Mouse (Mus musculus) embryo, embryonic 10.5 days (tissue): ENCODE data around the gene Prkg1.
"Not testable (repeated sequence)": the region's sequence is repeated elsewhere in the genome, so short reads cannot be mapped to it uniquely, and the experiment has no call there.

Experiments
- DNase-seq: peaks from one replicate; pipeline ENCODE4 v3.0.0-alpha.2; 2015; ENCODE audit warnings: low spot score

Gene Prkg1

DNA sequence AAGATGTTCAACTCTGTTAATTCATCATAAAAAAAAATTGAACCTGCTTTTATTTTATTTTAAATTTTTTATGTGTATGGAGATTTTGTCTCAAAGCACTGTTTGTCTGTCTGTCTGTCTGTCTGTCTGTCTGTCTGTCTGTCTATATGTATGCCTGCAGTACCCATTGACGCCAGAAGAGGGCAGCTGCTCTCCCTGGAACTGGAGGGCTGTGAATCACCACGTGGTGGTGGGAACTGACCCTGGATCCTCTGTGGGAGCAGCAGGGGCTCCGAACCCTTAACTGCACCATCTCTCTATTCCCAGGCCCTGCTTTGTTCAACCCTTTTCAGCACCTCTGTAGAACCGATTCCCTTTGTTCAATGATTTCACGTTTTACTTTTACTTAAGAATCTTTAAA, 338.7 kb downstream of the Prkg1 start:
- DNase-seq = no peak

DNA sequence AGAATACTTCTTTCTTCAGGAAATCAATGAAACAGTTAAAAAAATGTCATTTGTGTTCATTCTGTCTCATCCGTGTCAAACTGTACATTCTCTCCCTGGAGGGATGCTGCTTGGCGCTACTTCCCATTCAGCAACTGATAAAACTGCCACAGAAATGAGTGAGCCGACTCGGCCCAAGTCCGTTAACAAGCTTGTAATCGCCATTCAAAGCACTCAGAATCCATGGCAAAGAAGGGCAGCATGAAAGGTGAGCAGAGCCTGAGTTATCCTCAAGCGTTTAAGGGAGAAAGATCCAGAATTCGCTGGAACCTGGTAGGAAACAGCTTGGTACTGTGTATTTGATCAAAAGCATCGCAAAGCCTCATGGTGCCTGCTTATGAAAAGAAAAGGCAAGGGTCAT, 339.6 kb downstream of the Prkg1 start:
- DNase-seq = no peak

DNA sequence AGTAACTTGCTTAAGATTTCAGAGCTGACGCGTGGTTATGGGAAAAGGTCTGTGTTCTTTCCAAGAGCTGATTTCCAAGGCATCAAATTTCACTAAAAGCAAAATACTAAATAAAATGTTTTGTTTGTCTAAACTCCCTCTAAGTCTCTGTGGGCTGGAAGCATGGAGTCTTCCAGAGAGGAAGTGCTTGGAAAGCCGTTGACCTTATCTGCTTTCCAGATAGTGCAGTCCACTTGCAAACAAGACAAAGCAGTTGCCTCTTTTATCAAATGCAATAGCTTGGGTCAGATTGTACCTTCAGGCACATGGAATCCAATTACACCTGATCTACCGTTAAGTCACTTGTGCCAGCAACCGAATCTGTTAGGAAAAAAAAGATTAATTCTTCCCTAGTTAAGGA, 340.5 kb downstream of the Prkg1 start:
- no peak for DNase-seq

DNA sequence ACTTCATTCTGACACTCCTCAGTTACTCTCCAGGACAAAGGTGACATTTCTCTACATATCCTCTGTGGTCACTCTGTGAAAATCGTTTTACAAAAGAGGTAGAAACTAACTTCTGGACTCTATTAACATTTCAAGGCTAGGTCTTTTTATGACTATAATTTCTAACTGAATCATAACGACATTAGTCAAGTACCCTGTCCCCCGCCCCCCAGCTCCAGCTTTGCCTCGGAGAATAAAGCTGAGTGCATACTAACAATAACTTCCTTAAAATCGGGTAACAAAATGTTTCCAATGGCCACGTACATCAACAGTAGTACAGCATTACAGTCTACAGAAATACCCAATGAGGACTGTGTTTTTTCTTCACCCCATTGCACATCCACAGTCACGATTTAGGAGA, 351.3 kb downstream of the Prkg1 start:
- no peak for DNase-seq

DNA sequence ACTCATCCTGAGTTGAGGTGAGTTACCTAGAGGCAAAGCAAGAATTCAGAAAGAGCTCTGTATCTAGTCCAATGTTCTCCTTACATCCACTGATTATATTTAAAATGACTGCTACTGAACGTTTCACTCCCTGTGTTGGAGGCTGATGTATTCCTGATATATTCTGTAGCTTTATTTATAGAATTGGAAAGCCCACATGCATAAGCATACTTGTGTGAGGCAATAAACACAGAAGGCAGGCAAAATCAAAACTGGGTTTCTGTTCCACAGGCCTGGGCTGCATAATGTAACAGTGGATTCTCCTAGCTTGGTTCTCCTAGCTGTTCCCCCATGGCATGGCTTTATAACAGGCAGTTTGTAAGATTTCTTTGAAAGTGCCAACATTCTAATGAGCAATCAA, 368.7 kb downstream of the Prkg1 start:
- DNase-seq = no peak

DNA sequence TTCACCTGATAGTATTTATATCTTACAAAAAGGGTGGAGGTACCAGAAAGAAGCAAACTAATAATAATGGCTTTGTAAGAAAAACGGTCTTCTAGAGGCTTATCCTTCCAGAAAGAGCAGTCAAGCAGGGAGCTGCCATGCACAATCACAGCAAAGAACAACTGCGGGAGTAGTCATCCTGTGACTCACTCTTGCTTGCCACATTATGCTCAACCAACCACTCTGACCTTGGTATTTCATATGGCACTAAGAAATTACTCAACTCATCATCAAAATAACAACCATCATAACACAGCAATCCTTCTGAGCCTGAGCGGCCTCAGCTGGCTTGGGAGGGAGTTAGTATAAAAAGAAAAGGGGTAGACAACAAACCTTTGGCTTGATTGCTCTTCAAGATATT, 379.5 kb downstream of the Prkg1 start:
- no peak for DNase-seq

DNA sequence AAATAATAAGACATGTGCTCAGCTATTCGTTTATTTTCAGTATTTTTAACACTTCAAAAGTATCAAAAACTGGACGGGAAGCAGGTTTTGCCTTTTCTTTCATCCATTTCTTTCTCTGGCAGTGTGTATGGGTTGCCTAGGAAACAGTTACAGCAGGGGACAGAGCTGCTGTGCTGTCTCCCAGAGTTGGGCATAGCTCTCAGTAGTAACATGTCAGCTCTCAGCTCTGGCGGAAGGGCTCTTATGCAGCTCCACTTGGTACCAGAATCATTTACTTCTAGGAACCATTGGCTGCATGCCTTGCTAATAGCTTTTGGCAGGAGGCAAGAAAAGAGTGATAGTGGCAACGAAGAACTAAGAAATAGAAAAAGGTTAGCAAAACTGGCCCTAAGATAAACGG, 381.0 kb downstream of the Prkg1 start:
- no peak for DNase-seq

DNA sequence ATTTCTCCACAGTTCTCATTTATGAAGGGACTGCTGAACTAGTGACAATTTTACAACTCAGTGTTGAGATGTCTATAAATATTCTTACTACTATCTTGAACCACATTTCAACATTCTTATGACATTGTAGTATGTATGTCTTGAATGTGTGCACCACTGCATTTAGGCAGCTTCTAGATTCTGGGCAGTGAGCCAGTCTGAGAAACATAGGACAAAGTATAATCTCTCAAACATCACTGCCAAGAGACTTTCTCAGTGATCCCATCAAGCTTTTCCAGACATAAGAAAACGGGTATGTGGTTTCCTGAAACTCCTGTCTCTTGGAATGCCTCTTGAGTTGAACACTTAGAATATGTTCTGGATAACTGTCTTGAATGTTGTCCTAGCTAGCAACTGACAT, 394.7 kb downstream of the Prkg1 start:
- no peak for DNase-seq

DNA sequence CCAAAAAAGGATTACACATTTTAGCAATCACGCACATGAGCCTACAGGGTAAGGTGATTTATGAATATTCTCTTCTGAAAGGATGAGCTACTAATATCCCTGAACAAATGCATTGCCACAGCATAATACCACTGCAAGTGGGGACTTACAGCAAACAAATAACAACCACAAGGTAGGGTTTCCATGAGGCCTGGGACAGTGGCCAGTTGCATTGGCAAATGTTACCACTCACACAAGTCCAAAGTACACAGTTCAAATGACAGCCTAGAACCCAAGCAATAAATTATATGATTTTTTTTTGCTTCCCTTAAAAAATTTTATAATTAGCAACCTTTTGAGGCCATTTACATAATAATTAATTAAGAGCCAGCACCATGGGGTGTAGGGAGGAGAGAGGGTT, 395.7 kb downstream of the Prkg1 start:
- DNase-seq = no peak

DNA sequence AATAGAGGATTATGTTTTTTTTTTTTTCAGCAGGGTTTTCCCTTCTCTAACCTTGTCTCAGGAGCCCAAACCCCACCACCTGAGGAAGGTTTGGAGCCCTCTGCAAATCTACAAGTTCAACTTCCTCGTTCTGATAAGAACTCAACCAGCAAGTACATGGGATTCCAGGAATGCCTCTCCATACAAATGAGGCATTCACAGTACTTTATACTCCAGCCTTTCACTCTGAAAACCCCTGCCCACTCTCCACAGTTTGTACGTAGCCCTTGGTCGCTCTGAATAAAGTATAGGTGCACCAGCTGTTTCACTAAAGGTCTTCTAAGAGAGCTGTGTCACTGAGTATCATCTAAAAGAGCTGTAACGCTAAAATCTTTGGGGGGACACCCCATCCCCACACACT, 402.8 kb downstream of the Prkg1 start:
- DNase-seq = no peak

DNA sequence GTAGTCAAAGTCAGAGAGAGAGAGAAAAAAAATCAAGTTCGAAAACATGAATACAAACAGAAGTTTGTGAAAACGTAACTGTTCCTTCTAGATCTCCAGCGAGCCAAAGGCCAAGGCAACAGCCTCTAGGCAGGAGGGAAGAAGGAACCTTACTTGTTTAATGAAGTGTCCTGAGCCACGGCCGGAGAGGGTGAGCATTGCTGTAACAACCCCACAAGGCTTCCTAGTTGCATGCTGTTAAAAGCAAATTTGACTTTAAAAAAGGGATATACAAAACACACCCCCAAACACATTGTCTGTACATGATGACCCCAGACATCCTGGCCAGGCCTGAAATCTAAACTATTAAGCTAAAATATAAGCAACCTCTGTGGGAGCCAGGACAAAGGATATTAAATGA, 403.3 kb downstream of the Prkg1 start:
- no peak for DNase-seq

DNA sequence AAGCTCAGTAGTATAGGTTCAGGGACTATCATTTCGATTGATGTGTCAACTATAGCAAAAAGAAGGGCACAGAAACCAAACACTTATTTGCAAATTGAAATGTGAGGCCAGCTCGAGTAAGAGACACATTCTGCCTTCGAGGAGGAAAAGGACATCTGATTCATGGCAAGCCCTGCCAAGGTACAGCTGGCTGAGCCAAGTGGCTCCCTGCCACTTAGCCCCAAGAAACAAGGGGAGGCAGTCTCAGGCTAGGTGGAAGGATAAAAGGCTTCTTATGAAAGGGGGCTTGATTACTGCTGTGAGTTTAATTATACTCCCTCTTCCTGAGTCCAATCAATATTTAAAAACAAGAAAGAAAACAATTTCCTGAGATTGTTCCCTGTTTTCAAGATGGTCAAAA, 403.7 kb downstream of the Prkg1 start:
- DNase-seq = no peak

DNA sequence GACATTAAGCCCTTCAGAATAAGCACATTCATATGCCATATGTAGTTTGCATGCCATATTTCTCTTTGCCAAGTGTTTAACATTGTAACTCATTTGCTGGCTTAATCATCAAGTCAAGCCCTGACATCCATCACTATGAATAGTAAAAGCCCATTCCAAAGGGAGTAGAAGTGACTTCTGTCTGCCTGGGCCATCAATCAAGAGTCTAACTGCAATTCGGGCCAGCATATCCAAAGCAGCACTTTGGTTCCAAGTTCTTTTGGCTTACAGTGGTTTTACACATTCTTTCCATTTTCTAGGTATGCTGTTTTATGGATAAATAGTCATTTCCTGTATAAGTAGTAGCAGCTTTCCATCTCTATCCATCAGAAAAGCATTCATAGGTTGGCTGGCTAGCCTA, 409.9 kb downstream of the Prkg1 start:
- no peak for DNase-seq

DNA sequence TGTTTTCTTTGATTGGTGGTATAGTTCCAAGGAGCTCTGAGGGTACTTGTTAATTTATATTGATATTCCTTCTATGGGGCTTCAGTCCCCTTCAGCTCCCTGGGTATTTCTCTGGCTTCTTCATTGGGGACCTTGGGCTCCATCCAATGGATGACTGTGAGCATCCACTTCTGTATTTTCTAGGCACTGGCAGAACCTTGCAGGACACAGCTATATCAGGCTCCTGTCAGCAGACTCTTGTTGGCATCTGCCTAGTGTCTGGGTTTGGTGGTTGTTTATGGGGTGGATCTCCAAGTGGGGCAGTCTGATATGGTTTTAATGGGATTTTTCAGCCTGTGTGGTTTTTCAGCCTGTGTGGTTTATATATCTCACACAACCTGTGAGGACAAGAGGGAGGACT, 412.0 kb downstream of the Prkg1 start:
- DNase-seq = not testable (repeated sequence)

DNA sequence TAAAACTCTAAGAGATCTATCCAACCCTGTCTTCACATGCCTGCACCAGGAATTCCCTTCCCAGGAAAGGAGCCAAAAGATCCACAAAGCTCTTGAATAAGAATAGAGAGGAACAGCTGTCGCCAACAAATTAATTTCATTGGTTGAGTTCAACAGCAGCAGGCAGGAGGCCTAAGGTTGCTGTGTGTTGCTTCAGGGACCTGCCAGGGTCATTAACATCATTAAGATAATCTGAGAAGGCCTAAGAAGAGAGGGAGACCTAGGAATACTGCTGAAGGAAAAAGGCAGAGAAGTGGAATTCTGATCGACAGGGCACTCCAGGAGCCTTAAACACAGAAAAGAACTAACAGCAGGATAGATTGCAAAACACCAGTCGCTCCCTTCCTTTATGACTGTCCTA, 413.0 kb downstream of the Prkg1 start:
- DNase-seq = no peak

DNA sequence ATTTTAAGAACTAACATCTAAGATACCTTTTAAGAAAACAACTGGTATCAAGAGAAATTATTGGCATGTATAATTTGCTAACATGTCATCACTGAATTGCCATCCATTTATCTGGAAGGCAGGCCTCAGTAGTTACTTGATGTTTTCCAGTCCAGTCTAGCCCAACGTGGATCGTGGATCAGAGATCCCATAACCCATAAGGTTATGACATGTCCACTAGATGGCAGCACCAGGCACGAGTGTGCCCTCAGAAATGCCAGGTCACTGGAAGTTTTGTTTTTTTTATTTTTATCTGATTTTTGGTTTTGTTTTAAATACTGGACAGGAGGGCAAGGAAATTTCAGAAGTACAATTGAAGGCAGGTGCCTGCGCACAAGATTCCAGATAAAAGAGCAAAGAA, 422.7 kb downstream of the Prkg1 start:
- peak; percentile 81 for DNase-seq

DNA sequence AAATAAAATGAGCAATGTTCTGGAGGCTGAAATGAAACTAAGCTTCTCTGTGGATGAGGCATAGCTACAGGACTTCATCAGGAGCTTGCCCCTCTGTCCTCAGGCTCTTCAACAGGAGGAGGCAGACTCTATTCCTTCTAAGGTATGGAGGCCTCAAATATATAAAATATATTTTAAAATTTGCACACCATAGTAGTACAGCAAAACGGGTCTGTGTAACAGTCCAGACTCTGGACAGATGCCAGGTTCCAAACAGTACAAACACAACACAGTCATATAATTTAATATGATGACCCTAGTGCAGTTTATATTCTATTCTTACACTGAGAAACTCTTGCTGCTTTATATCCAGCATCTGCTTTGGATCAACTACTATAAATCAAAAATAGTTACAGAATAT, 423.9 kb downstream of the Prkg1 start:
- no peak for DNase-seq

DNA sequence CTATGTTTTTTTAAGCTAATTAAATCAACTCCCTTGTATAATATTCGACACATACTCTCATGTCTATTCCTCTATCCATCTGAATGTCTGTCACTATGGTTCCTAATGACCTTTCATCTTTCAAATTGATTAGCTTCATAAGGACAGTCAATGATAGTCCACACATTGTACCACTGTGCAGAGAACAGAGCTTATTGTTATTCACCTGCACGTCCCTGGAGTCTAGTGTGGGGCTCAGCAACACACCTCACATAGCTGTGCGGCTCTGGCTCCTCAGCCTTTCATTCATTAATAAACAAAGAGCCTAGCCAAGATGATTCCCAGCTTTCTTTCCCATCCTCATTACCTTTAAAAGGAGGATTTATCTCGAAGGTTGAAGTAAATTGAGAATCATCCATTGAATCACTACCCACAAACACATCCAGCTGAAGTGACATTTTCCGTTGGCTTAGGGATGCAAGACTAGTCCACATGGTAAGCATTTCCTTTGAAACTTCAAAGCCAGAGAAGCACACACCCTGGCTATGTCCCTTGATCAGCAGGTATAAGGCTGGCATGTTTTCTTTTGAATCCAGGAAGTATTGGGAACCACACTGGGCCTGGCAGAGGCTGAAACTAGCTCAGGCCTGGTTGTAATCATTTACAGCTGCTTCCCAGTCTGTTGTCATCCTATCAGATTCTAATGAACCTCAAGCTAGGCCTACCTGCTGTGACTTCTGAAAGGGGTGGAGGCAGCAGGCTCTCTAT, 426.3 kb downstream of the Prkg1 start:
- peak; percentile 14 for DNase-seq

DNA sequence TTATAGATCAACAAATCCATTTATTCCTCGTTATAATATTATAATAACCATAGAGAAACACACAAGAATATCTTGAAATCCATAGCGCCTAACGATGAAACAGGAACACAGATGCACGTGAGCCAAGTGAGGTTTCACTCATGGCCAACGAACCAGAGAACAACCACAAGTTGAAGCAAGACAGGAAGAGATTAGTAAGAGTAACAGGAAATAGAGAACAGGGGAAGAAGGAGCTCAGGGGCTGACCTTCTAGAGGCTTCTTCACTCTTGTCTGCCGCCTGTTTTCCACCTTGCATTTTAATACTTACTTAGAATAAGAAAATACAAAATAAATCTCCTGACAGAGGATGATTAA, 427.0 kb downstream of the Prkg1 start:
- no peak for DNase-seq

DNA sequence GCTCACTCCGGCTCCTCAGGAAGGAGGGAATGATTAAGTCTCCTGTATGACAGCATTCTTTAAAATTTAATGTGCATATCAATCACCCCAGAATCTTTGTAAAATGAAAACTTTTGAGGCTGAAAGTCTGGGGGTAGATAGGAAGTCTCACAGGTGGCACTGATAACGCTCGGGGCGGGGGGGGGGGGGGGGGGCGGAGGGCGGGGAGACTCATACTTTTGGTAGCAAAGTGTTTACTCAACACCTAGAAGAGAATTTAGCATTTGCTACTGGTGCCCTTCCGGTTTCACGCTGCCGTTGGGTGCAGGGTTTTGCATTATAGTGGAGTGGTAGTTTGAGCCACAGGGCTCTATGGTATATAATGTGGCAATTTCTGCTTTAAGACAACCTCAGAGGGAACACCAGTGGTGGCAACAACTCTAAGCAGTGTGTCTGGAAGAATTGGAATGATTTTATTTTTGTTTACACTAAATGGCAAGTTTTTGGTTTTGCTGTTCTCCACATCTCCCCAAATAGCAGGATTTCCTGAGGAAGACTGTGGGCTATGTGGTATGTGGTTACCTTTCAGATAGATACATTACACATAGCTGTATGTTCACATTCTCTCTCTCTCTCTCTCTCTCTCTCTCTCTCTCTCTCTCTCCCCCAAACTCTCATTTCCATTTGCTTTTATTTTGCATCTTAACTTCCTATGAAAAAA, 427.5 kb downstream of the Prkg1 start:
- no peak for DNase-seq

DNA sequence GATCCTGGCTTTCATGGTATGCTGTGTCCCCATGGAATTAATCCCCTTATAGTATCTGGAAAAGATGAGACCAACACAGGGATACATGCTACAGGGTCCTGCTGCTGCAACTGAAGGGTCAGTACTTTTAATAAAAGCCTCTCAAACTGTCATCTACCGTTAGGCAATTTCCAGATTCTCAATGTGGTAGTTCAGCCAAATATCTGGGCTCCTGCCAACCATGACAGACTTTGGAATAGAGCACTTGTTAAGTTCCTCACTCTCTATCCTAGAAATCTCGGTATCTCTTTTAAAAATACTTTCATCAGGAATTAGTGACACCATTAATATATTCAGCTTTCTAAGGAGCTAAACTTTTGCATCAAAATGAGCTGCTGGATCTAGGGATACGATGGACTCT, 428.5 kb downstream of the Prkg1 start:
- DNase-seq = no peak

DNA sequence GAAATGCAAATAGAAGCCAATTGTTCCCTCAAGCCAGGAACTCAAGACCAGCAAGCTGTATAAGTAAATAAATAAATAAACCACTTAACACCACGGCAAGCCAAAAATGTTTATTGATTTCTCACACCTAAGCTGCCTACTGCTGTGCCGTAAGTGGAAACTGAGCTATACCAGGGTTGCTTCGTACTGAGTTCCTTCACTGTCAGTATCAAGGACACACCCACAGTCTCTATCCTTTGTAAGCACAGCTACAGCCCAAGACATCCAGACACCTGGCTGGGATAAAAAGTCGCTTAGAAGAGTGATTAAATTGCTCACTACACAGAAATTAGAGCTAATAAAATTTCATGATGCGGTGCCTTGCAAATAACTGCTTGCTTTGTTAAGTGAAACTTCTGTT, 434.9 kb downstream of the Prkg1 start:
- no peak for DNase-seq

DNA sequence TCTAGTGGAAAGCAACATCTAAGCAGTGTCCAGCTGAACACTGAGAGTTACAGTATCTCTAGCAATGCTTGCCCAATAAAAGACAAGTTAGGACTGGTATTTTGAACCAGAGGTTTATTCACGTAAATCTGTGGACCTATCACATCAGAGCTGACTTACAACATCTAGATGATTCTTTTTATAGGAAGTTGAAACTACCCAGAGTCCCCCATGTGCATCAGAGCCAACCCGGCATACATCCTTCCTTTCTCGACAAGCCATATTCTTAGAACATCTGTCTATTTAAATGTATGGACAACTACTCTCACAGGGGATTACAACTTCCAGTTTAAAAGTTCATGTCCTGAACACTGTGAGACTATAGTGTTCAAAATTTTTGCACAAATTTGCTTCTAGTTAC, 460.1 kb downstream of the Prkg1 start:
- no peak for DNase-seq

DNA sequence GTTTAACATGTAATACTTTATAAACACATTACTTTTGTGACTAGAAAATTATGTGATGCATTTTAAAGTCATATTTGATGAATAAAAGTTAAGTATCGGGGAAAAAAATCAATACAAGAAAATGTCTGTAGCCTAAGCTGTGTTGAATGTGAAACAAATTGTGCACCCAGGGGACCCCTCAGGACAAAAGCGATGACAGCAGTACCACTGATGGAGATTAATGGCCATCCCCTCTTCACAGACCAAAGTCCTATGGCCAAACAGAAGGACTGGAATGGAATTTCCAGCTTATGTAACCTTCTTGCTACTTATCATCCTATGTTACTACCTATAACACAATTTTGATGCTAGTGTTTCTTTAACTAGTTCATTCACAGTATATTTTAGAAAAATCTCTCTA, 473.6 kb downstream of the Prkg1 start:
- peak; percentile 63 for DNase-seq
